Mouse (Mus musculus) olfactory bulb, adult 2 months (tissue): ENCODE data around the gene Cyp2f2. TPM values are rescaled to one million over a fixed set of nuclear protein-coding genes. Genes with fewer than 3 reads are reported as not detected.

Experiments used
- H3K27ac ChIP-seq: fragments of 200-500 bp; 2 replicates; pipeline ENCODE4 v1.5.1; 2012; ENCODE audit warnings: low read depth, low read length; ENCODE audit not compliant: insufficient read depth
- H3K4me1 ChIP-seq: fragments of 200-500 bp; 2 replicates; pipeline ENCODE4 v1.6.1; 2012; ENCODE audit warnings: low read length; ENCODE audit not compliant: control insufficient read depth, insufficient read depth
- H3K4me3 ChIP-seq: fragments of 200-500 bp; 2 replicates; pipeline ENCODE4 v1.5.1; 2012; ENCODE audit warnings: mild to moderate bottlenecking, low read depth, low read length, moderate library complexity; ENCODE audit not compliant: insufficient read depth
- CTCF ChIP-seq: fragments of 200-500 bp; IDR thresholded peaks from 2 replicates; pipeline ENCODE4 v1.5.1; 2012; ENCODE audit warnings: low read depth, mild to moderate bottlenecking, low read length, moderate library complexity; ENCODE audit not compliant: insufficient read depth
- POLR2A ChIP-seq: fragments of 200-500 bp; IDR thresholded peaks from 2 replicates; pipeline ENCODE4 v1.6.1; 2012; ENCODE audit warnings: mild to moderate bottlenecking, low read depth, low read length, moderate library complexity; ENCODE audit not compliant: insufficient read depth
- WGBS: fragments of 180-500 bp; shearing (Covaris S2); methylation state at CpG from one replicate; pipeline ENCODE4 v1.1.7; 2018; 5-methylcytosine and 5-hydroxymethylcytosine counted together
- polyA plus RNA-seq: library from polyadenylated mRNA; stranded (reverse); fragments of >200 nt; gene quantifications from 2 replicates; pipeline ENCODE4 v1.2.4, GENCODE M21; 2012; ENCODE audit warnings: low replicate concordance; ENCODE audit not compliant: missing spikeins, insufficient read depth, insufficient read length

Cyp2f2 gene
- polyA plus RNA-seq = not detected in 2 replicates

DNA sequence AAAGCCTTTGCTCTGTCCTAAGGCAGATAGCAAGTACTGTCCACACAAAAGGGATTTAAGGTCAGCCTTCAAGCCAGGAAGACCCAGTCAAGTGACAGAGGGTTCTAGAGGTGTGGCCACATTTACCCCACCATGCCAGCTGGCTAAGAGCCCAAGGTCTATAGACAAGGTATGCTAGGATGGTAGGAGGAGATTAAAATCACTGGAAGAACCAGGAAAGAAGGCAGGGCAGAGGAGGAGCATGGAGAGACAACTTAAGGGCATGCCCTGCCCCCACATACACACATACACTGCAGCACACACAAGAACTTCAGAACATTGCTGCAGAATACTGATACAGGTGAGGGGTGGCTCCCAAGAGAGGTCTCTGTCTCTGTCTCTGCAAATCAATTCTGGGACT lies at the start of gene Cyp2f2:
Cyp2f2 (plus strand) TSS at position 234 of the 400 bp plus-strand sequence.
- Histone ChIP-seq H3K4me1 (no peaks in the 10 kb centered on the region), H3K4me3 (no peak within 1 kb of the TSS), H3K27ac (no peak within 1 kb of the TSS)
- TF ChIP-seq CTCF (no peak), POLR2A (no peak)

DNA sequence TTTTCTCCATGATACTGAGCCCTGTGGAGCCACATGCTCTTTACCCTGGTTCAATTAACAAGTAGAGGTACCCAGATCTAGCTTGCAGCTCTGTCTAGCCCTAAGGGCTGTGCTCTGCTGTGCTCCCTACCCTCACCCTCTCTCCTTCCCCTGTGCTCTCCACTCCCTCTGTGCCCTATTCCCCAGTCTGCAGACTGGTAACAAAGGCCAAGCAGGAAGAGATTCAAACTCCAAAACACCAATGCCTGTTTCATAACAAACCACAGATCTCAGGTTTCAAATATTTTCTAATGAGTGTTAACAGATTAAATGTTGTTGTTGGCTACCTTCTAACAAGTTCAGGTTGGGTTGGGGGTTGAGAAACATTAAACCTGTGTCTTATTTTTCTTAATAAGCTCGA lies 41.1 kb upstream of the Cyp2f2 start:
- WGBS = 75% methylated on average over 1 of the region's 1 CpGs

DNA sequence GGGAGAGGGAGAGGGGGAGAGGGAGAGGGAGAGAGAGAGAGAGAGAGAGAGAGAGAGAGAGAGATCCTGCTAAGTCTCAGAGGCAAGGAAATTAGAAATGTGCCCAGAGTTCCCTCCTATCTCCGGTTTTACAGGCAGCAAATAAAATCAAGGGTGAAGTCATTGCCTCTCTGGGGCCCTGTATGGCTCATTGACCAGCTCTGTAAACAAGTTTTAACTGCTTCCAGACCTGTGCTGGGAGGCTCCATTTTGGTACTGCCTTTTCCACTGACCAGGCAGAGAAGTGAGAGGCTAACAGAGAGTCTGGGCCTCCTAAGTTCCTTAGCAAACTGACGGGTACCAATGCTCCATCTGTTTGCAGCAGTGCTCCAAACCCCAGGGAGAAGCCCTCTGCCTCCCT lies 38.1 kb upstream of the Cyp2f2 start:
- WGBS = 76% methylated on average over 2 of the region's 2 CpGs
- Histone ChIP-seq H3K4me1 (no peaks in the 10 kb centered on the region), H3K4me3 (no peak overlapping the region), H3K27ac (no peak overlapping the region)
- no peak for TF ChIP-seq POLR2A
- no peak for TF ChIP-seq CTCF

More for the DNA sequence above, 41.1 kb upstream of the Cyp2f2 start:
- TF ChIP-seq POLR2A (no peak), CTCF (no peak)
- H3K4me1 ChIP-seq = no peaks in the 10 kb centered on the region
- no peak overlapping the region for H3K4me3 ChIP-seq
- no peak overlapping the region for H3K27ac ChIP-seq

DNA sequence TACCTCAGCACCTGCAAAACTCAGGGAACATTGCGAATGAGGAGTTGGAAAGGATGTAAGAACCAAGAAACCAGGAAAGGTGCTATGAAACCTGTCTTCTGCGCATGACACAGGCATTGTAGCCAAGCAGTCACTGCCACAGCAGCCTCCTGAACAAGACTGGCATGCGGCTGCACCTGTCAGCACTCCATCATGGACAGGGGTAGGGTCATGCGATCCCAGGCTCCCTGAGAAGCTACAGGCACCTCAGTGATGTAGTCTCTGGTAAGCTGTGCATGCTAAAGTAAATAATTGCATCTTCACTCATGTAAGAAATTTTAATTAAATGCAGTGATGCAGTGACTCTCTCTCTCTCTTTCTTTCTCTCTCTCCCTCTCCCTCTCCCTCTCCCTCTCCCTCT lies 28.7 kb upstream of the Cyp2f2 start:
- no peak overlapping the region for H3K4me3 ChIP-seq
- no peak for TF ChIP-seq CTCF
- TF ChIP-seq POLR2A = no peak
- H3K27ac ChIP-seq = no peak overlapping the region
- no peaks in the 10 kb centered on the region for H3K4me1 ChIP-seq
- whole genome bisulfite sequencing = 88% methylated on average over 4 of the region's 4 CpGs

DNA sequence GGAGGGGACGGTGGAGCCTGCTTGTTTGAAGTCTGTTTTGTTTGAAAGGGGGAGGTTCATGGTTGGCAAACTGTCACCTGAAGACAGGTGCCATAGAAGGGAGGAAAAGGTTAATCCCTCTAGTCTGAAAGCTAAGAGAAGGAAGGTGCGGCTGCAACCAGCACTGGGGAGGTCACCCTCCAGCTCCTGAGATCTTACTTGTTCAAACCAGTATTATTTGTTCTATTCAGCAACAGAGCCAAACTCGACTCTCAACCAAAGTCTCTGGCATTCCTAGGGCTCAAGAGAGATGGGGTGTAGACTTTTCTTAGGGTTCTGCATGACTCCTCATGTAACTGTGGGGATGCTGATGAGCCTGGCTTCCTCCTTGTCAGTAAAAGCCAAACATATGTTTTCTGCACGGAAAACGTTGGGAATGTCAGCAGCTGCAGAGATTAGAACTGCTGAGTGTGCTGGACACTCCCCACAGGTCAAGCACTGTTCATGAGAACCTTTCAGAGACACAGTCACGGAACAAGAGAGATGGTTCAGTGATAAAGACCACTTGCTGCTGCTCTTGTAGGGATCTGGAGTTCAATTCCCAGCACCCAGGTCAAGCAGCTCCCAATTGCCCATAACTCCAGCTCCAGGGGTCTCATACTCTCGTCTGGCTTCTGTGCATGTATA lies 27.5 kb upstream of the Cyp2f2 start:
- TF ChIP-seq POLR2A (no peak), CTCF (no peak)
- 62% methylated on average over 7 of the region's 7 CpGs for WGBS
- no peak overlapping the region for H3K4me3 ChIP-seq
- no peak overlapping the region for H3K27ac ChIP-seq
- no peaks in the 10 kb centered on the region for H3K4me1 ChIP-seq

DNA sequence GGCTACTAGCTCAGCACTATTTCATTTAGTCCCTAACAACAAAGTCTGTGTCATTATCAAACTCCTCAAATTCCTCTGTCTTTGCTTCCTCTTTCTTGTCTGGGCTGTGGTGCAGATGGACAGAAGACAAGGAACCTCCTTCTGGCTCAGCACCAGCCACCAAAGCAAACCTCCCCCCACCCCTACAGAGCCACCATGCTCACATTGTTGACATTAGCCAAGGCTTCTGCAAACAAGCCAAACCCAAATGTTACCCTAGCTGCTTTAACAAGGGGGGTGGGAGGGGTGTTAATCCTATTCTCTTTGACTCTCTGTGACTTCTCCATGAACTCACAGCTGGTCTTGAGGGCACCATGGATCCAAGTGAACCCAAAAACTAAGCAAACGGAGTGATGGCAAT lies 26.8 kb upstream of the Cyp2f2 start:
- H3K4me1 ChIP-seq = no peaks in the 10 kb centered on the region
- H3K4me3 ChIP-seq = no peak overlapping the region
- 40% methylated on average over 1 of the region's 1 CpGs for whole genome bisulfite sequencing
- TF ChIP-seq POLR2A (no peak), CTCF (no peak)
- H3K27ac ChIP-seq = no peak overlapping the region

DNA sequence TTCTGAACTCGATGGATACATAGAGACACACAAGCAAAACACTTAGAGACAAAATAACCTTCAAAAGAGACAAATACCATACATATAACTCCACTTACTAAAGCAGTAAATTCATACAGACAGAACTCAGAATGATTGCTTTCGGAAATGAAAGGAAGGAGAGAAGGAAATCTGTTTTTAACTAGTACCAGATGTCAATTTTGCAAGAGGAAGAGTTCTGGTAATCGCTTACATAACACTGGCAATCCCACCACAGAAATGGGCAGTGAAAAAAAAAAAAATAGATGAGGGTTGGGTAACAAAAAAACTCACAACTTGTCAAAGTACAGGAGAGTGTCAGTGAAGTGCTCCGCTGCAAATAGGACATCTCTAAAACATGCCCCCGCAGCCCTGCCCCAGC lies 14.8 kb upstream of the Cyp2f2 start:
- TF ChIP-seq CTCF = no peak
- no peak for TF ChIP-seq POLR2A
- Histone ChIP-seq H3K4me3 (no peak overlapping the region), H3K4me1 (no peaks in the 10 kb centered on the region), H3K27ac (no peak overlapping the region)
- WGBS = 83% methylated on average over 5 of the region's 5 CpGs

DNA sequence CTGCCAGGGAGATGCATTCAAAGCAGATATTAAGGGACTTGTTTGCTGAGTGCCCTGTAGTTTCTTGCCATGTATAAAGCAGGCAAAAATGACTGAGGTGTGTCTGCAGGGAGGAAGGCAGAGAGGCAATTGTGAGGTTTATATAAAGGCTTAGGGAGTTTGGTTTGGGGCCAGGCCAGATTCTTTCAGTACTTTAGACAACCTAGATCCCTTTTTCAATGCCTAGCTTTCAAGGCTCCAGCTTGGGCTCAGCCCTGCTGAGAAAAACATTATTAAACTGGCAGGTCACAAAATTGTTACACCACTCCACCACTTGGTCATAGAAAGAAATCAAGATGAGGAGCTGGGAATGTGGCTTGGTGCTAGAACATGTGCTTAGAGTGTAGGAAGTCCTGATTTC lies 9.4 kb upstream of the Cyp2f2 start:
- H3K4me1 ChIP-seq = no peaks in the 10 kb centered on the region
- H3K27ac ChIP-seq = no peak overlapping the region
- TF ChIP-seq POLR2A = no peak
- TF ChIP-seq CTCF = no peak
- no peak overlapping the region for H3K4me3 ChIP-seq

DNA sequence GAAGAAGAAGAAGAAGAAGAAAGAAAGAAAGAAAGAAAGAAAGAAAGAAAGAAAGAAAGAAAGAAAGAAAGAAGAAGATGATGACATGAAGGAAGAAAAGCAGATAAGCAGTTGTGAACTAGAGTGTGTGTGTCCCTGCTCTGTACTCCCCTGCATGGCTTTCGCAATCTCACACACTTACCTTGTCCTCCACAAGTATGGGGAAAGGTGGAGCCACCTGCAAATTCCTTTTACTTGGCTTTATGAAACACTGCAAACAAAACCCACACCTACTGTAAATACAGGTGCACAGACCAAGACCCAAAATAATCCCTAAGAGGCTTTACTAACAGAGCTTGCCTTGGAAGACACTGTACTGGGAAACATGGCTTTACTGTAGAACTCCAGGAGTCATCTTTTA lies 8.7 kb upstream of the Cyp2f2 start:
- H3K27ac ChIP-seq = no peak overlapping the region
- 94% methylated on average over 1 of the region's 1 CpGs for WGBS
- no peak overlapping the region for H3K4me3 ChIP-seq
- no peaks in the 10 kb centered on the region for H3K4me1 ChIP-seq
- no peak for TF ChIP-seq POLR2A
- TF ChIP-seq CTCF = no peak

DNA sequence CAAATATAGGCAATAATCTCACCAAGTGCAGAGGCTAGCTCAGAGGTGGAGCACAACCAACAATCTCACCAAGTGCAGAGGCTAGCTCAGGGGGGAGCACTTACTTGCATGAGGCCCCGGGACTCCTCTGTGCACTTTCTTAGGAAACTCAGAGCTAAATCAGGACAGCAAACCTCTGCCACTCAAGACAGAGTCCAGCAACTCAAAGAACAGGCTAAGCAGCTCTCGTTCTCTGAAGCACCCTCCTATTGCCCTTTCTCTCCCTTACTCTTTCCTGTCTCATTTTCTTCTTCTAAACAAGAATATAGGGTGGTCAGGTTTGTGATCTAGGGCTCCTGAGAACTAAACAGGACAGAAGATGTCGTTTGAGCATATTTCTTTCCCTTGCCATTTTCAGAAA lies 7.7 kb upstream of the Cyp2f2 start:
- no peak for TF ChIP-seq CTCF
- TF ChIP-seq POLR2A = no peak
- Histone ChIP-seq H3K27ac (no peak overlapping the region), H3K4me3 (no peak overlapping the region), H3K4me1 (no peaks in the 10 kb centered on the region)
- 77% methylated on average over 3 of the region's 3 CpGs for WGBS
